Mouse (Mus musculus) ovary, adult 18-20 months (tissue): ENCODE measurements around the gene Hsd3b2.
"Not testable (repeated sequence)": the region's sequence is repeated elsewhere in the genome, so short reads cannot be mapped to it uniquely, and the experiment has no call there.

Experiments used
- DNase-seq: peaks from one replicate; pipeline ENCODE4 v3.0.0; 2022; ENCODE audit warnings: low spot score, mixed read lengths

Gene Hsd3b2

GRCm38 (mm10) chr3:98724376-98724775 lies at the start of gene Hsd3b2:
Gene Hsd3b2, minus strand, starts transcription at chr3:98724543.
- no peak for DNase-seq

- DNase-seq = no peak
These were observed 39.8 kb upstream of the Hsd3b2 start for GRCm38 (mm10) chr3:98764155-98764554.

- DNase-seq = no peak
These were observed 32.5 kb upstream of the Hsd3b2 start for GRCm38 (mm10) chr3:98756836-98757235.

- DNase-seq = no peak
These were observed 27.8 kb upstream of the Hsd3b2 start for GRCm38 (mm10) chr3:98752171-98752570.

- not testable (repeated sequence) for DNase-seq
These were observed 16.7 kb upstream of the Hsd3b2 start for GRCm38 (mm10) chr3:98741043-98741442.

- no peak for DNase-seq
These were observed 10.0 kb upstream of the Hsd3b2 start for GRCm38 (mm10) chr3:98734340-98734739.

GRCm38 (mm10) chr3:98733724-98734123 lies 9.4 kb upstream of the Hsd3b2 start:
- no peak for DNase-seq

- no peak for DNase-seq
These were observed 1.9 kb upstream of the Hsd3b2 start for GRCm38 (mm10) chr3:98726281-98726680.

- no peak for DNase-seq
These were observed 3.6 kb downstream of the Hsd3b2 start for GRCm38 (mm10) chr3:98720740-98721139.

- no peak for DNase-seq
These were observed 41.9 kb downstream of the Hsd3b2 start for GRCm38 (mm10) chr3:98682401-98682800.

GRCm38 (mm10) chr3:98680786-98681185 lies 43.6 kb downstream of the Hsd3b2 start:
- DNase-seq = no peak
